Mouse (Mus musculus) embryonic facial prominence, embryonic 10.5 days (tissue): ENCODE measurements around the gene Elf2. TPM values are rescaled to one million over a fixed set of nuclear protein-coding genes. Genes with fewer than 3 reads are reported as not detected.
A peak's percentile ranks its signal among the peaks of the same experiment; 100 is the strongest.

Experiments
- DNase-seq: peaks from one replicate; pipeline ENCODE4 v3.0.0-alpha.2; 2017; ENCODE audit warnings: low spot score
- H3K27ac ChIP-seq: fragments of 300-500 bp; sonication (generic); replicated peaks from 2 replicates; pipeline ENCODE4 v1.5.1; 2016; ENCODE audit warnings: mild to moderate bottlenecking
- H3K27me3 ChIP-seq: fragments of 300-500 bp; sonication (generic); replicated peaks from 2 replicates; pipeline ENCODE4 v1.6.1; 2016; ENCODE audit warnings: low read depth, mild to moderate bottlenecking; ENCODE audit not compliant: poor library complexity, severe bottlenecking
- H3K36me3 ChIP-seq: fragments of 300-500 bp; sonication (generic); replicated peaks from 2 replicates; pipeline ENCODE4 v1.6.1; 2016; ENCODE audit warnings: mild to moderate bottlenecking, moderate library complexity
- H3K4me1 ChIP-seq: fragments of 300-500 bp; sonication (generic); 2 replicates; pipeline ENCODE4 v1.6.1; 2016
- H3K4me3 ChIP-seq: fragments of 300-500 bp; sonication (generic); 2 replicates; pipeline ENCODE4 v1.5.1; 2016; ENCODE audit warnings: mild to moderate bottlenecking, moderate library complexity
- H3K9me3 ChIP-seq: fragments of 300-500 bp; sonication (generic); 2 replicates; pipeline ENCODE4 v1.6.1; 2016; ENCODE audit warnings: mild to moderate bottlenecking
- WGBS: fragments of 180-500 bp; shearing (Covaris S2); methylation state at CpG from one replicate; pipeline ENCODE4 v1.1.7; 2016; 5-methylcytosine and 5-hydroxymethylcytosine counted together
- polyA plus RNA-seq: library from polyadenylated mRNA; unstranded; fragments of >200 nt; fragmentation: Nextera tagmentation; extraction: Ambion mirVana; gene quantifications from 2 replicates; pipeline ENCODE4 v1.2.1, GENCODE M21; 2016

The Elf2 gene
- polyA plus RNA-seq, 1 experiment from 2014 or later: 49.2 TPM

DNA sequence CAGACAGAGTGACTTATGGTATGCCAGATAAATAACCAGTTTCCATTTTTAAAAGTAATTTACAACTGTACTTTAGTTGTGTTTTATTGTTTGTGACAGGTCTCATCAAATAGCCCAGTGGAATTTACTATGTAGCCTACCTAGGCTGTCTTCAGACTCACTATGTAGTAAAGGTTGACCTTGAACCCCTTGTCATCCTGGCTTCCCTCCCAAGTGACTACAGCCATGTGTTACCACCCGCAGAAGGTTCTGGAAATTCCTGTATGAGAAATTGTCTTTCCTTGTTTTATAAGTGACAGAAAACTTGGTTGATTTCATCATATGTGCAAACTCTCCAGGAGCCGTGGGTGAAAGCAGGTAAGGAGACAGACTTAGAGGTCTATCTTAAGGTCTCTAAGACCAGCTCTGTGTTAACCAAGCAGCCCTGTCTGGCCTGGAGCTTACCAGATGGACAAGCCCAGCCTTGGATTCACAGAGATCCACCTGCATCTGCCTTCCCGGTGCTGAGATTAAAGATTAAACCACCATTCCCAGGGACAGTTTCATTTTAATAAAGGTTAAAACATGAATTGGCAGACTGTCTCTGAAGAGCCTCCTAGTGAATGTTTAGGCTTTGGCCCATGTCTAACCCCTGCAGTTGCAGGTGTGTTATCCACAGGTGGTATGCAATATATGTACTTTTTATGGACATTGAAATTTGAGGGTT lies 108.1 kb downstream of the Elf2 start:
- WGBS: 89% methylated on average over 3 of the region's 3 CpGs
- no peak overlapping the region for H3K27ac ChIP-seq
- peaks cover 6% of the 10 kb centered on the region; the same call in 1 of the 2 replicates for H3K36me3 ChIP-seq
- no peaks in the 10 kb centered on the region for H3K27me3 ChIP-seq
- peaks cover 17% of the 10 kb centered on the region for H3K4me1 ChIP-seq
- no peaks in the 10 kb centered on the region for H3K9me3 ChIP-seq
- no peak overlapping the region for H3K4me3 ChIP-seq
- no peak for DNase-seq

DNA sequence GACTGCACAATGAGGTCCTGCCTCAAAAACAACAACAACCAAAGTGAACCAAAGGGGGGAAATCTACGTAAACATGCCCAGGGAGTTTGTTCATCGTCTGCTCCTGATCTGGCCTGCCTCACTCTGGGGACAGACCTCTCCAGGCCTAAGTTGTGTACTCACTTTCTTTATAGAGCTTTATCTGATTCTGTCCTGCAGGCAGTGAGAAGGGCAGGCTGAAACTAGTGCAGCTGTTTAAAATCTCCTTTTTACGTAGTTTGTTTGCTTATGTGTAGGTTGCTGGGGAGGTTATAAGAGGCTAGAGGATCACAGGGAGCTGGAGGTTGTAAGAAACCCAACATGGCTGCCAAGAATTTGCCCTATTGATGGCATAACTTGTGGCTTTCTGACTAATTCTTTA lies 109.0 kb downstream of the Elf2 start:
- H3K4me3 ChIP-seq: no peak overlapping the region
- H3K9me3 ChIP-seq: no peaks in the 10 kb centered on the region
- H3K27me3 ChIP-seq: no peaks in the 10 kb centered on the region
- H3K36me3 ChIP-seq: peaks cover 6% of the 10 kb centered on the region; the same call in 1 of the 2 replicates
- H3K27ac ChIP-seq: no peak overlapping the region
- WGBS: 78% methylated on average over 3 of the region's 3 CpGs
- DNase-seq: no peak
- H3K4me1 ChIP-seq: peaks cover 19% of the 10 kb centered on the region

DNA sequence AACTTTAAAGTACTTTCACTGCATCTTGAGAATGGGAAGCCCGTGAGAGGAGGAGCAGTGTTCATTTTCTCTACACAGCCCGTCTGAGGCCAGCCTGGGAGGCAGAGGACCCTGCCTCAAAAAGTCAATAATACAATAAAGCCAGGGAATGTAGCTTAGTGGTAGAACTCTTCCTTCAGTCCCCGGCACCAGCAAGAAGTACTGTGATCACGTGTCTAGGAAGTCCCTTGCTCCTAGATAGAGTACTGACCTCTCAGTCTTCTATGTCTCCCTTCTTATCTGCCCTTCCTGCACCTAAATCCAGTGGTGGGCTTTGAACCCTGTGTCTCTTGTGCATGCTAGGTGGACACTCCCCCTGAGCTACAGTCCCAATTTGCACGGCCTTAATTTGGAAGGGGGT lies 109.6 kb downstream of the Elf2 start:
- H3K4me3 ChIP-seq: no peak overlapping the region
- 83% methylated on average over 5 of the region's 5 CpGs for WGBS
- 0 out of 2 replicates have a peak, but pooled peaks cover 2% of the 10 kb centered on the region for H3K9me3 ChIP-seq
- no peak overlapping the region; the same call in 1 of the 2 replicates for H3K27ac ChIP-seq
- DNase-seq: no peak
- H3K36me3 ChIP-seq: peaks cover 9% of the 10 kb centered on the region; the same call in 1 of the 2 replicates
- peaks cover 26% of the 10 kb centered on the region for H3K4me1 ChIP-seq
- no peaks in the 10 kb centered on the region for H3K27me3 ChIP-seq

DNA sequence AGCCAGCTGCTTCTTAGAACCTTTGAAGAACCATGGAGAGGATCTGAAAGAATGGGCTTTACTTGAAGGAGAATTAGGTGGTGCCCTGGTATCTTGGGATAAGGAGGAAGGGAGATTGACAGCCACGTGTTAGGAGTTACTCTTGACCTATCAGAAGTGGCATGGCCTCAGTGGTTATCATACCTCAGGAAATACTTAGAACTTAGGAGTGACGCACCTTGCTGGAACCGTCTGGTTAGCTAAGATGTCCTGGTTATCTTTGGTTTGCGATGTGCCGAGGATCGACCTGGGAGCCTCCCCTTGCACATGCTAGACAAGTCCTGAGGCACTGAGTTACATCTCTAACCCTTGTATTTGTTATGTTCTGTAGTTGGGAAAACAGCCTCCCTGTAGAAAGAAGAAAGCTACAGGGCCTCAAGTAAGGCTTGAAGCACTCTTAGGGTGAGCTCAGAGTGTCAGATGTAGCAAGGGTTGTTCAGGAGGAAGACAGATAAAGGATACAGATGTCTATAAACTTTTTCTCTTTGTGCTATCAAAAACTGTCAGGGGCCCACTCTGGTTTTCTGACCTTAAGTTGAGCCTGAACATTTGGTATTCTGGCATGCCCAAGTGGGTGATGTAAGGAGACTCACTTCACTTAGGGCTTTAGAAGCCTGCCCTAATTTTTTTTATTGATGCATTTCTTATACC lies 110.2 kb downstream of the Elf2 start:
- Histone ChIP-seq H3K4me3 (no peak overlapping the region), H3K9me3 (0 out of 2 replicates have a peak, but pooled peaks cover 3% of the 10 kb centered on the region), H3K27ac (no peak overlapping the region), H3K4me1 (peaks cover 31% of the 10 kb centered on the region), H3K36me3 (peaks cover 9% of the 10 kb centered on the region; the same call in 1 of the 2 replicates), H3K27me3 (no peaks in the 10 kb centered on the region)
- no peak for DNase-seq
- 91% methylated on average over 6 of the region's 6 CpGs for WGBS

DNA sequence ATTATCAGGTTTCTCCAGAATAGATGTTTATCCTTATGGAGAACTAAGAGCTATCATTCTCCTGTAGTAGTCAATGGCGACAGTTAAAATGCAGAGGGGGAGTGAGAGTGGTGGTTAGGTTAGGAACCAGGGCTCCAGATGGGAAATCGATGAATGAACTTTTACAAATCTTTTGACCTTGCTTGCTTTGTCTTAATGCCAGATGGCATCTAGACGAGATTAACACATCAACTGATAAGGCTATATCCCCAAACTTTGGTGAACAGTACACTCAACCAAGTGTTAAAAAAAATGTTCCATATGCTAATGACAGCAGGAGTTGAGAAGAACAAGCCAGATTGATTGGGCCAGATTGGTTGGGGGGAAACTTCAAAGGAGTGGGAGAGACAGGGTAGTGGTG lies 111.2 kb downstream of the Elf2 start:
- Histone ChIP-seq H3K4me1 (peaks cover 32% of the 10 kb centered on the region), H3K4me3 (no peak overlapping the region), H3K9me3 (0 out of 2 replicates have a peak, but pooled peaks cover 3% of the 10 kb centered on the region), H3K36me3 (peaks cover 9% of the 10 kb centered on the region; the same call in 1 of the 2 replicates), H3K27me3 (no peaks in the 10 kb centered on the region), H3K27ac (no peak overlapping the region)
- DNase-seq: no peak
- WGBS: 91% methylated on average over 3 of the region's 3 CpGs

DNA sequence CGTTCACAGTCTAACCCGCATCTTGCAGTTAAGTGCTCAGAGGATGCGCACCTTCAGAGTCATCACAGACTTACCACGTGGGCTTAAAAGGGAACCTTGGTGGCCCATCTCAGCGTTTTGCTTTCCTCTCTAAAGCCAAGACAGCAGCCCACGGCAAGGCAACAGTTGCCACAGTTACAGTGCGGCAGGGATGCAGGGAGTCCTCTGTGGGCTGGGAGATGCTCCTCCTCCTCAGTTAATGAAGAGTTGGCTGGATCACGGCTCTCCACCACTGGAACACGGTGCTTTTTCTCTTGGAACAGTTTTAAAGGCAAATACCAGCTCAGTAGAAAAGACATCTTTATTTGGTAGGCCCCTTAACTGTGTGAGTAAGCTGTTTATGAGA lies 111.7 kb downstream of the Elf2 start:
- peaks cover 32% of the 10 kb centered on the region for H3K4me1 ChIP-seq
- H3K36me3 ChIP-seq: peaks cover 9% of the 10 kb centered on the region; the same call in 1 of the 2 replicates
- no peaks in the 10 kb centered on the region for H3K27me3 ChIP-seq
- H3K27ac ChIP-seq: no peak overlapping the region
- no peak for DNase-seq
- H3K9me3 ChIP-seq: 0 out of 2 replicates have a peak, but pooled peaks cover 3% of the 10 kb centered on the region
- WGBS: 88% methylated on average over 9 of the region's 9 CpGs
- H3K4me3 ChIP-seq: no peak overlapping the region

DNA sequence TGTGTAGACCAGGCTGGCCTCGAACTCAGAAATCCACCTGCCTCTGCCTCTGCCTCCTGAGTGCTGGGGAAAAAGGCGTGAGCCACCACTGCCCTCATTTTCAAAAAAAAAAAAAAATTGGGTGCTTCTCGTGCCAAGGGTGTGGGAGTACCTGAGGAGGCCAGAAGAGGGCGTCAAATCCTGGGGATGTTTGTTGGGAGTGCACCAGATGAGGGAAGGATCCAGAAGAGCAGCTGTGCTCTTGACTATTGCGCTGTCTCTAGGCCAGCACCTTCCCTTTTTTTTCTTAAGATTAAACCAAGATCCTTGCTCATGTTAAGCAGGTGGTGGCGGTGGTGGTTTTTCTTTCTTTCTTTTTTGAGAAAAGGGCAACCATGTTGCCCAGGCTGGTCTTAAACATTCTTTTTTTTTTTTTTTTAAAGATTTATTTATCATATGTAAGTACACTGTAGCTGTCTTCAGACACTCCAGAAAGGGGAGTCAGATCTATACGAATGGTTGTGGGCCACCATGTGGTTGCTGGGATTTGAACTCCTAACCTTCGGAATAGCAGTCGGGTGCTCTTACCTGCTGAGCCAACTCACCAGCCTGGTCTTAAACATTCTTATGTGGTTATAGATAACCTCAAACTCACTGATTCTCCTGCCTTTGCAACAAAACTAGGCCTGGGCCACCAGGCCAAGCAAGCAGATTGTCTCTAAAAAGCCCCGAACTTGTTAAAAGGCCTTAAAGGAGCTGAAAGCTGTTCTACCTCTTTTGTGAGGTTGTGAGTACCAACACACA lies 112.2 kb downstream of the Elf2 start:
- Histone ChIP-seq H3K4me1 (peaks cover 32% of the 10 kb centered on the region), H3K9me3 (0 out of 2 replicates have a peak, but pooled peaks cover 3% of the 10 kb centered on the region), H3K36me3 (peaks cover 9% of the 10 kb centered on the region; the same call in 1 of the 2 replicates), H3K27me3 (no peaks in the 10 kb centered on the region), H3K27ac (no peak overlapping the region), H3K4me3 (no peak overlapping the region)
- peak; percentile 37 for DNase-seq
- WGBS: 79% methylated on average over 10 of the region's 10 CpGs

DNA sequence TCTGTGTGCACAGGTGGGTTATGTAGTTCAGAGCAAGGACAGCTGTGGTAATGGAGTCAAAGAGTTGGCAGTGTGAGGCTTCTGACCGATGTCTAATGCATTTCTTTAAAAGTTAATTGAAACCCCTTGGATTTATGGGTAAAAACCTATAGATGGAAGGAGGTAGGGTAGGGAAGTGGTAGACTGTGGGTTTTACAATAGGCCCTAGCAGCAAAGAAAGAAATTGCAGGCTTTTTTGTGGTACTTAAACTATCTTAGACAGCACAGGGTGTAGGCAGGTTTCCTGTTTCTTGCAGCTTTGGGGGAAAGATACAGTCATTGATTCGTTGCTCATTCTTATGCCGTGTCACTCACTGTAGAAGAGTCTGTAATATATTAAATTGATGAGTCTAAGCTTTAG lies 113.9 kb downstream of the Elf2 start:
- Histone ChIP-seq H3K9me3 (0 out of 2 replicates have a peak, but pooled peaks cover 3% of the 10 kb centered on the region), H3K4me3 (peak overlapping the region; percentile 93), H3K36me3 (peaks cover 9% of the 10 kb centered on the region; the same call in 1 of the 2 replicates), H3K4me1 (peaks cover 40% of the 10 kb centered on the region), H3K27ac (no peak overlapping the region), H3K27me3 (no peaks in the 10 kb centered on the region; the same call in 1 of the 2 replicates)
- WGBS: 87% methylated on average over 3 of the region's 3 CpGs
- DNase-seq: no peak

DNA sequence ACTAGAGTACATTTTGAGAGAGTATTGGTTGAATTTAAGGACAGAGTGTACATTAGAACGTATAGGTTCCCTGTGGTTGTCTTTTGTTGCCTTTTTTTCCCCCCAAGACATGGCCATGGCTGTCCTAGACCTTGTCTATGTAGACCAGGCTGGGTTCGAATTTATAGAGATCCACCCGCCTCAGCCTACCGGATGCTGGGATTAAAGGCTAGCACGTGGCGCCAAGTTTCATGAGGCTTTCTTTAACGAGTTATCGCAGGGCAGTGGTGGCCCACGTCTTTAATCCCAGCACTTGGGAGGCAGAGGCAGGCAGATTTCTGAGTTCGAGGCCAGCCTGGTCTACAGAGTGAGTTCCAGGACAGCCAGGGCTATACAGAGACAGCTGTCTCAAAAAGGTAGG lies 114.5 kb downstream of the Elf2 start:
- DNase-seq: no peak
- Histone ChIP-seq H3K4me3 (peak overlapping the region; percentile 93), H3K4me1 (peaks cover 41% of the 10 kb centered on the region), H3K9me3 (0 out of 2 replicates have a peak, but pooled peaks cover 3% of the 10 kb centered on the region), H3K27ac (no peak overlapping the region), H3K27me3 (no peaks in the 10 kb centered on the region; the same call in 1 of the 2 replicates), H3K36me3 (peaks cover 9% of the 10 kb centered on the region; the same call in 1 of the 2 replicates)
- WGBS: 94% methylated on average over 10 of the region's 10 CpGs

DNA sequence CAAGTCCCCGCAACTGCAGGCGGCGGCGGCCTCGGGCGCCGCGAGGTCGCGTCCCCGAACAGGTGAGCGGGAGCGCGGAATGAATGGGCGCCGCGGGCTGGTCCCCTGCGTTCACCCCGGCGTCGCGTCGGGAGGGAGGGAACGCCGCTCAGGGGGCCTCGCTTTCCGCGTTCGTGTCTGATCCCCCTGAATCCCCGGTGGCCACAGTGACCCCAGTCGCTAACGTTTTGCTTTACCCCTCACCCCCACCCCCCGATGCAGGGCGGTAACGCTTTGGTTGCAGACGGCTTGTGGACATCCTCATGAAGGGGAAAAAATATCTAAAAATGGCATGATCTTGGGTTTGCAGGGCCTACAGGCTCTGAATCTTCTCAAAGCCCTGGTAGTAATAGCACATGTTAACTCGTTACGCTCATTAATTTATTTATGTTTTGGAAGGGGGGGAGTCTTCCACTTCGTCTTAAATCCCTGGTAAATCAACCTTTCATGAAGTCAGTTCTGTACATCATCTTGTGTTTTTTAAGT lies 115.2 kb downstream of the Elf2 start:
- peak overlapping the region; percentile 93 for H3K4me3 ChIP-seq
- under 1% methylated on average over 39 of the region's 39 CpGs for WGBS
- peak overlapping the region; percentile 99 for H3K27ac ChIP-seq
- H3K4me1 ChIP-seq: peaks cover 42% of the 10 kb centered on the region
- 0 out of 2 replicates have a peak, but pooled peaks cover 3% of the 10 kb centered on the region for H3K9me3 ChIP-seq
- H3K36me3 ChIP-seq: peaks cover 9% of the 10 kb centered on the region; the same call in 1 of the 2 replicates
- DNase-seq: no peak
- H3K27me3 ChIP-seq: no peaks in the 10 kb centered on the region; the same call in 1 of the 2 replicates

DNA sequence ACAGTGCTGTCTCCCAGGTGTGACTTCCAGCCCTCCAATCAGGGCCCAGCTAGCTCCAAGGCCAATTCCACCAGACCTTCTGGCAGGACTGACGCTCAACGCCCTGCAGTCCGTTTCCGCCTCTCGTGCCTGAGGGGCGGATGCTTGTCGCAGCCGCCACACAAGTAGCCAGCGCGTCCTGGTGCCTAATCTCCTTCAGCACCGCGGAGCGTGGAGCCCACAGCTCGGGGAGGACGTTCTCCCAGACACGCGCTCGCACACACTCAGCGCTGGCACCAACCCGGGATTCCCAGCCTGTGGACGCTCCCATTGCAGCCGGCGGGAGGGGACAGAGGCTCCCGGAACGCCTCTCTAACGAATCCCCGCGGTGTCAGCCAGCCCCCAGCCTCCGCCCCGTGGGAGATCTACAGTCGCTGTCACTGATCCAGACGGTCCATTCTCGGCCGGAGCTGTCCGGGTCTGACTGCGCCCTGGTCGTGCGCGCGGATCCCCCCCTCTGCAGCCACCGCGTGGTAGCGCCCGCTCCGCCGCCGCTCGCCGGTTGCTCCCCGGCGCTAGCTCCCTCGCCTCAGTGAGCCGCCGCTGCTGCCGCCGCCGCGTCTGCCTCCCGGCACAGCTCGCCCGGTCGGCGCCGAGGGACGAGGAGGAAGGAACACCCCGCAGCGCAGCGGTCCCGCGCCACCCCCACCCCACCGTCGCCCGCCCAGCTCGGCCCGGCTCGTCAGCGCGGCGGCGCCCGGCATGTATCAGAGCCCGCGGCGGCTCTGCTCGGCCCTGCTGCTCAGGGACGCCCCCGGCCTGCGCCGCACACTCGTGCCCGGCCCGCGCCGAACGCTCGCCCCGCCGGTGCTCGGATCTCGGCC lies 115.9 kb downstream of the Elf2 start, which contains the start of gene Noct:
Gene Noct (plus strand): TSS at position 85 of the 863 bp plus-strand sequence.
- WGBS: under 1% methylated on average over 100 of the region's 100 CpGs
- Histone ChIP-seq H3K27ac (peak within 1 kb of the TSS; percentile 99), H3K27me3 (no peaks in the 10 kb centered on the region; the same call in 1 of the 2 replicates), H3K36me3 (peaks cover 9% of the 10 kb centered on the region; the same call in 1 of the 2 replicates), H3K9me3 (0 out of 2 replicates have a peak, but pooled peaks cover 3% of the 10 kb centered on the region), H3K4me3 (peak within 1 kb of the TSS; percentile 93), H3K4me1 (peaks cover 42% of the 10 kb centered on the region)
- DNase-seq: peak; percentile 90
